Mouse (Mus musculus): ENCODE measurements around the gene Rnf151. TPM values are rescaled to one million over a fixed set of nuclear protein-coding genes. Genes with fewer than 3 reads are reported as not detected.

Gene Rnf151
- not detected for polyA plus RNA-seq (2017; shearing (Covaris generic))

GRCm38 (mm10) chr17:24717943-24718342 is at the start of gene Rnf151, which contains the start of gene Rps2:
Gene Rnf151 (minus strand): TSS chr17:24718063.
Gene Rps2 (plus strand): TSS chr17:24718116.

GRCm38 (mm10) chr17:24752415-24753394 is 34.8 kb upstream of the Rnf151 start, which contains the start of gene Hs3st6:
Gene Hs3st6 (plus strand): TSS chr17:24752988.

GRCm38 (mm10) chr17:24736330-24737051 is 18.6 kb upstream of the Rnf151 start, which contains the start of gene Msrb1:
Gene Msrb1 (plus strand): TSS chr17:24736642.

GRCm38 (mm10) chr17:24727618-24728017 is 9.8 kb upstream of the Rnf151 start, which contains the start of gene Rpl3l:
Gene Rpl3l (plus strand): TSS chr17:24727820.

GRCm38 (mm10) chr17:24724184-24724583 is 6.3 kb upstream of the Rnf151 start, which contains the start of gene Ndufb10:
Gene Ndufb10 (minus strand): TSS chr17:24724478.

GRCm38 (mm10) chr17:24706982-24707800 is 10.7 kb downstream of the Rnf151 start, which contains the start of gene Tbl3:
Gene Tbl3 (minus strand): TSS chr17:24707660.

GRCm38 (mm10) chr17:24696011-24696697 is 21.7 kb downstream of the Rnf151 start, which contains the start of the genes Gfer and Noxo1:
Gene Gfer (minus strand): TSS chr17:24696156.
Gene Noxo1 (plus strand): TSS chr17:24696234.

GRCm38 (mm10) chr17:24689251-24690081 is 28.4 kb downstream of the Rnf151 start, which contains the start of gene Syngr3:
Gene Syngr3 (minus strand): TSS chr17:24689955.

GRCm38 (mm10) chr17:24669545-24670245 is 48.2 kb downstream of the Rnf151 start, which contains the start of gene Zfp598:
Gene Zfp598 (plus strand): TSS chr17:24669687.

Other genes with a start within 250 kb of the Rnf151 start
- 91.5 TPM for gene E4f1, start 247.8 kb downstream of the Rnf151 start, polyA plus RNA-seq (2017; shearing (Covaris generic))
- gene Pgp, start 247.7 kb downstream of the Rnf151 start, polyA plus RNA-seq (2017; shearing (Covaris generic)): 5.3 TPM
- gene Bricd5, start 244.2 kb downstream of the Rnf151 start, polyA plus RNA-seq (2017; shearing (Covaris generic)): 0.41 TPM
- 31.0 TPM for gene Mlst8, start 239.0 kb downstream of the Rnf151 start, polyA plus RNA-seq (2017; shearing (Covaris generic))
- 0.09 TPM for gene Caskin1, start 229.5 kb downstream of the Rnf151 start, polyA plus RNA-seq (2017; shearing (Covaris generic))
- 103 TPM for gene Traf7, start 190.1 kb downstream of the Rnf151 start, polyA plus RNA-seq (2017; shearing (Covaris generic))
- gene Rab26, start 183.9 kb downstream of the Rnf151 start, polyA plus RNA-seq (2017; shearing (Covaris generic)): 13.7 TPM
- 18.5 TPM for gene Pkd1, start 168.2 kb downstream of the Rnf151 start, polyA plus RNA-seq (2017; shearing (Covaris generic))
- 55.0 TPM for gene Tsc2, start 85.4 kb downstream of the Rnf151 start, polyA plus RNA-seq (2017; shearing (Covaris generic))
- gene Nthl1, start 85.4 kb downstream of the Rnf151 start, polyA plus RNA-seq (2017; shearing (Covaris generic)): 7.6 TPM
- not detected for gene Slc9a3r2, start 67.7 kb downstream of the Rnf151 start, polyA plus RNA-seq (2017; shearing (Covaris generic))
- not detected for gene Npw, start 59.6 kb downstream of the Rnf151 start, polyA plus RNA-seq (2017; shearing (Covaris generic))
- 3.2 TPM for gene Zfp598, start 48.4 kb downstream of the Rnf151 start, polyA plus RNA-seq (2017; shearing (Covaris generic))
- 0.68 TPM for gene Syngr3, start 28.1 kb downstream of the Rnf151 start, polyA plus RNA-seq (2017; shearing (Covaris generic))
- gene Gfer, start 21.9 kb downstream of the Rnf151 start, polyA plus RNA-seq (2017; shearing (Covaris generic)): 12.2 TPM
- 3.8 TPM for gene Noxo1, start 21.8 kb downstream of the Rnf151 start, polyA plus RNA-seq (2017; shearing (Covaris generic))
- gene Tbl3, start 10.4 kb downstream of the Rnf151 start, polyA plus RNA-seq (2017; shearing (Covaris generic)): 67.3 TPM
- 723 TPM for gene Rps2, start 53 bp upstream of the Rnf151 start, polyA plus RNA-seq (2017; shearing (Covaris generic))
- 245 TPM for gene Ndufb10, start 6.4 kb upstream of the Rnf151 start, polyA plus RNA-seq (2017; shearing (Covaris generic))
- not detected for gene Rpl3l, start 9.8 kb upstream of the Rnf151 start, polyA plus RNA-seq (2017; shearing (Covaris generic))
- gene Msrb1, start 18.6 kb upstream of the Rnf151 start, polyA plus RNA-seq (2017; shearing (Covaris generic)): 12.1 TPM
- gene Hs3st6, start 34.9 kb upstream of the Rnf151 start, polyA plus RNA-seq (2017; shearing (Covaris generic)): not detected
- gene Meiob, start 86.2 kb upstream of the Rnf151 start, polyA plus RNA-seq (2017; shearing (Covaris generic)): not detected
- gene Hagh, start 122.1 kb upstream of the Rnf151 start, polyA plus RNA-seq (2017; shearing (Covaris generic)): 43.8 TPM
- gene Fahd1, start 132.3 kb upstream of the Rnf151 start, polyA plus RNA-seq (2017; shearing (Covaris generic)): 3.7 TPM
- gene Igfals, start 147.9 kb upstream of the Rnf151 start, polyA plus RNA-seq (2017; shearing (Covaris generic)): not detected
- 118 TPM for gene Nubp2, start 168.3 kb upstream of the Rnf151 start, polyA plus RNA-seq (2017; shearing (Covaris generic))
- 64.4 TPM for gene Spsb3, start 168.6 kb upstream of the Rnf151 start, polyA plus RNA-seq (2017; shearing (Covaris generic))
- gene Eme2, start 177.0 kb upstream of the Rnf151 start, polyA plus RNA-seq (2017; shearing (Covaris generic)): 62.4 TPM
- gene Mrps34, start 177.1 kb upstream of the Rnf151 start, polyA plus RNA-seq (2017; shearing (Covaris generic)): 54.0 TPM
- 69.0 TPM for gene Nme3, start 178.4 kb upstream of the Rnf151 start, polyA plus RNA-seq (2017; shearing (Covaris generic))
- gene Mapk8ip3, start 218.9 kb upstream of the Rnf151 start, polyA plus RNA-seq (2017; shearing (Covaris generic)): 67.7 TPM
- 37.8 TPM for gene Jpt2, start 242.6 kb upstream of the Rnf151 start, polyA plus RNA-seq (2017; shearing (Covaris generic))

All from inflammation-experienced regulatory T-cells, adult 16 weeks (primary cell).